9 mouse cellular contexts compared by ENCODE assay signal in the genomic region with DNA sequence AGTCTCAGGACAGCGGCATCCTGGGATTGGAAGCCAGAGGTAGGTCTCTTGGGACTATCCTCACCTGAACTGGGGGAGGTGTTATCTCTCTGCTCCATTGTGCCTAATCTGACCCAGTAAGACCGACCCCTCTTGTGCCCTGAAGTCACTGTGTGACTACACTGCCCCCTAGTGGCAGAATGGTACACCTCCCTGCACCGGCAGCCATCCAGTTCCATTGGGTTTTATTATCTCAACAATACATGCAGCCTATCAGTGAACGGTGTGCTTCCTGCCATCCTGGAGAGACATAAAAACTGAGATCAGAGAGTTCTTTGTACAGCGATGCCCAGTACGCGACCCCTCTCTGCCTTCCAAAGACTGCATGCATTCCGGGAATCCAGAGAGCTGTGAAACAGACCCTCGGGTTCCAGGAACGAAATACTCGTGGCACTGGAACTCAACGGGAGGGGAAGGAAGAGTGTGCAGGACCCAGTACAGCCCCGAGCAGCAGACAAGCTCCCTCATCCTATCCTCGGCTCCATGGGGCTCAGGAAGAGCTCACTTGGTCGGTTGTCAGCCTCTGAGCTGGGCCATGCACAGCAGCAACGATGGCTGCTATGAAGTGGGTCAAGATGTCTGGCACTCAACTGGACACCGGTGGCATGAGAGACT. TPM values are rescaled to one million over a fixed set of nuclear protein-coding genes. Genes with fewer than 3 reads are reported as not detected.
DNase-seq lines count a peak whose midpoint lies in the region; ATAC-seq and TF ChIP-seq lines count a peak whose summit lies in the region.
"Had no signal": no experiment of that assay in that cellular context is flagged by ENCODE, and none has a peak within 500 bp of the region (broad histone marks: within the 10 kb centered on the region; RNA-seq: fewer than 3 reads in every experiment).

No protein-coding gene starts in this region.

- TF ChIP-seq CTCF in G1E (IDR thresholded peaks at IDR 0.05; ENCODE audit: low read depth, low read length), result peak; percentile 95

- 30% methylated on average over 17 of the region's 17 CpGs for whole genome bisulfite sequencing in forebrain, embryonic 16.5 days

- H3K9ac ChIP-seq in forebrain, embryonic 16.5 days (replicated peaks; ENCODE audit: low read depth, low read length), result no peak overlapping the region

- no peaks in the 10 kb centered on the region for H3K36me3 ChIP-seq in G1E (replicated peaks)
- H3K36me3 ChIP-seq in forebrain, embryonic 16.5 days (ENCODE audit: control insufficient read depth, insufficient read depth), result no peaks in the 10 kb centered on the region

- no peaks in the 10 kb centered on the region for H3K9me3 ChIP-seq in G1E (replicated peaks)
- H3K9me3 ChIP-seq in forebrain, embryonic 16.5 days (ENCODE audit: control insufficient read depth, low read length), result no peaks in the 10 kb centered on the region

- intact Hi-C loops in heart, postnatal 25 days (cut with DNase I), result loop anchor here (1.0 to 5.0 kb wide), 3 partner anchors 49 to 186 kb away; no protein-coding TSS in a partner anchor

- no peak overlapping the region for H3K27ac ChIP-seq in forebrain, embryonic 16.5 days (ENCODE audit: low read length)
- H3K27ac ChIP-seq: macrophage had no signal

- H3K27me3 ChIP-seq in G1E (ENCODE audit: insufficient read depth, low read length), result peaks cover 40% of the 10 kb centered on the region
- H3K27me3 ChIP-seq in forebrain, embryonic 16.5 days (replicated peaks; ENCODE audit: control insufficient read depth, insufficient read depth, low read length), result no peaks in the 10 kb centered on the region

- ATAC-seq in G1E (ENCODE audit: extremely low read depth, insufficient number of reproducible peaks, low FRiP score, poor library complexity, severe bottlenecking), result no peak; the same call in 1 of the 2 replicates
- peak; percentile 80 for ATAC-seq in forebrain, embryonic 16.5 days
- peak; percentile 44; the same call in 1 of the 2 replicates for ATAC-seq in neutrophil, adult 5-6 weeks (ENCODE audit: extremely low read depth, insufficient number of reproducible peaks, low FRiP score, poor library complexity, severe bottlenecking)

- H3K4me2 ChIP-seq in forebrain, embryonic 16.5 days (ENCODE audit: low read length), result peak overlapping the region; percentile 27

- DNase-seq in G1E (ENCODE audit: low spot score), result peak; percentile 49
- DNase-seq in cerebellum, adult 11-12 months, result peak; percentile 88
- peak; percentile 35 for DNase-seq in heart, postnatal 25 days (ENCODE audit: low spot score)
- DNase-seq in layer of hippocampus, adult 11-12 months (ENCODE audit: low spot score), result peak; percentile 85
- peak; percentile 53 to 70 for DNase-seq in lung, adult 18-20 months
- peak; percentile 69 for DNase-seq in testis, postnatal 14 days (ENCODE audit: low spot score)

- H3K4me3 ChIP-seq in G1E (ENCODE audit: low read depth, low read length), result no peak overlapping the region
- H3K4me3 ChIP-seq in forebrain, embryonic 16.5 days (replicated peaks; ENCODE audit: low read length), result no peak overlapping the region

- peaks cover 2% of the 10 kb centered on the region; the same call in 1 of the 2 replicates for H3K4me1 ChIP-seq in G1E (ENCODE audit: insufficient read depth, low read depth, low read length)
- no peaks in the 10 kb centered on the region for H3K4me1 ChIP-seq in forebrain, embryonic 16.5 days (replicated peaks; ENCODE audit: control insufficient read depth, insufficient read depth, low read length)

RNA-seq across cellular contexts. Expression of gene Slc19a1, which starts 10.5 kb away (rescaled TPM):
- total RNA-seq in G1E (2014; fragmentation: Nextera tagmentation) (9.8 and 18.1 TPM in 2 replicates), G1E (2017) (10.5 and 11.8 TPM in 2 replicates)
- polyA plus RNA-seq in G1E (2012), result 33.6 and 39.0 TPM in 2 replicates
- polyA plus RNA-seq in forebrain, embryonic 16.5 days (2015; fragmentation: Nextera tagmentation; extraction: Ambion mirVana), result 39.0 and 39.2 TPM in 2 replicates
- total RNA-seq in heart, postnatal 25 days (2021), result 1 to 10 TPM; 4.5 to 6.2 TPM
- 2.2 and 3.6 TPM in 2 replicates for total RNA-seq in neutrophil, adult 5-6 weeks (2017)

RNA-seq across cellular contexts. Expression of gene Pcbp3, which starts 59.8 kb away (rescaled TPM):
- total RNA-seq in G1E (2014; fragmentation: Nextera tagmentation) (not detected in 2 replicates), G1E (2017) (not detected in 2 replicates)
- not detected in 2 replicates for polyA plus RNA-seq in G1E (2012)
- 58.9 and 64.2 TPM in 2 replicates for polyA plus RNA-seq in forebrain, embryonic 16.5 days (2015; fragmentation: Nextera tagmentation; extraction: Ambion mirVana)
- 1 to 10 TPM; 2.9 to 6.7 TPM for total RNA-seq in heart, postnatal 25 days (2021)
- 3.3 and 4.1 TPM in 2 replicates for total RNA-seq in neutrophil, adult 5-6 weeks (2017)

Comparison
In these comparisons a context has a peak if more than half of its experiments do, and no peak if none do; other contexts are left out.
1. DNase-seq: peak in every context shown above with its lines; median percentile 88 in cerebellum, adult 11-12 months; 85 in layer of hippocampus, adult 11-12 months; 69 in testis, postnatal 14 days; 62 in lung, adult 18-20 months; 49 in G1E; 35 in heart, postnatal 25 days.